Mouse (Mus musculus) spleen, adult 2 months (tissue): ENCODE measurements around the gene Ugt1a7c.

Source experiments
- CTCF ChIP-seq: fragments of 200-500 bp; IDR thresholded peaks from 2 replicates; pipeline ENCODE4 v1.5.1; 2011; ENCODE audit warnings: mild to moderate bottlenecking, inconsistent platforms; ENCODE audit not compliant: insufficient read depth, insufficient read length, insufficient replicate concordance; ENCODE audit errors: extremely low read depth
- POLR2A ChIP-seq: fragments of 200-500 bp; IDR thresholded peaks from 2 replicates; pipeline ENCODE4 v1.6.1; 2011; ENCODE audit warnings: low read depth, low read length, inconsistent platforms

DNA sequence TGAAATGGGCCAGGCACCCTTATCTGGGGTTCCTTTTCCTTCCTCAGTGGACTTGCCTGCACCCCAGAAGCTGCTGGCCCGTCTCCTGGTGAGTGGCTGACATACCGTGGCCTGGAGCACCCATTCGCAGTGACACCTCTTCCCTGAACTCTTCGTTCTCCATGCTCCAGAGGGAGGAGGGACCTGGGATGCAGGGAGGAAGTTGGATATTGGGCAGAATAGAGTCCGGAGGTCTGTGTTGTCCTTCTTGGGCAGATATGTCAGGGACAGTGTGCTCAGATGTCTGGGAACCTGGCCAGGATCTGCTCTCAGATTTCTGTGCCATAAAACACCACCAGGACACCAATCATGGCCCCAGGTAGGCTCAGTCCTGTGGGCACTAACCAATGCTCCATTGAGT, 145.2 kb downstream of the Ugt1a7c start:
- TF ChIP-seq CTCF (no peak), POLR2A (no peak)
